Mouse (Mus musculus) liver, adult 2 months (tissue): ENCODE measurements around the gene Srpx2. TPM values are rescaled to one million over a fixed set of nuclear protein-coding genes. Genes with fewer than 3 reads are reported as not detected.

Experiments
- DNase-seq: peaks from one replicate; pipeline ENCODE4 v3.0.0-alpha.2; 2011; ENCODE audit warnings: low read depth, low spot score; ENCODE audit errors: extremely low read depth
- H3K27ac ChIP-seq: fragments of 200-500 bp; replicated peaks from 2 replicates; pipeline ENCODE4 v1.5.1; 2012; ENCODE audit warnings: low read depth, mild to moderate bottlenecking, control low read depth, inconsistent platforms, low read length; ENCODE audit not compliant: insufficient read depth
- H3K27me3 ChIP-seq: fragments of 200-500 bp; 2 replicates; pipeline ENCODE4 v1.6.1; 2012; ENCODE audit warnings: mild to moderate bottlenecking, moderate library complexity, low read length, inconsistent platforms; ENCODE audit not compliant: control insufficient read depth, insufficient read depth
- H3K36me3 ChIP-seq: fragments of 200-500 bp; 2 replicates; pipeline ENCODE4 v1.6.1; 2012; ENCODE audit warnings: low read length, inconsistent platforms; ENCODE audit not compliant: control insufficient read depth, insufficient read depth
- H3K4me1 ChIP-seq: fragments of 200-500 bp; 2 replicates; pipeline ENCODE4 v1.6.1; 2011; ENCODE audit warnings: low read length; ENCODE audit not compliant: control insufficient read depth, insufficient read depth
- H3K4me3 ChIP-seq: fragments of 200-500 bp; 2 replicates; pipeline ENCODE4 v1.5.1; 2011; ENCODE audit warnings: low read depth, mild to moderate bottlenecking, control low read depth, low read length, moderate library complexity; ENCODE audit not compliant: insufficient read depth
- H3K79me2 ChIP-seq: fragments of 200-500 bp; 2 replicates; pipeline ENCODE4 v1.6.1; 2012; ENCODE audit warnings: inconsistent platforms, mild to moderate bottlenecking, low read length, moderate library complexity; ENCODE audit not compliant: control insufficient read depth, insufficient read depth
- H3K9ac ChIP-seq: fragments of 200-500 bp; 2 replicates; pipeline ENCODE4 v1.6.1; 2012; ENCODE audit warnings: low read depth, mild to moderate bottlenecking, control low read depth, inconsistent platforms, low read length
- CTCF ChIP-seq: fragments of 200-500 bp; IDR thresholded peaks from 2 replicates; pipeline ENCODE4 v1.5.1; 2011; ENCODE audit warnings: low read depth, low read length, control low read depth
- POLR2A ChIP-seq: fragments of 200-500 bp; IDR thresholded peaks from 2 replicates; pipeline ENCODE4 v1.6.1; 2011; ENCODE audit warnings: low read length, control low read depth; ENCODE audit not compliant: insufficient read depth; ENCODE audit errors: extremely low read depth
- WGBS: fragments of 180-500 bp; shearing (Covaris S2); methylation state at CpG from one replicate; pipeline ENCODE4 v1.1.7; 2018; 5-methylcytosine and 5-hydroxymethylcytosine counted together
- polyA plus RNA-seq: library from polyadenylated mRNA; depleted of rRNA; stranded (reverse); fragments of >200 nt; gene quantifications from 2 replicates; pipeline ENCODE4 v1.2.3, GENCODE M21; 2012; rRNA removed
- total RNA-seq: library from RNA; depleted of rRNA; stranded (reverse); fragments of >200 nt; gene quantifications from 2 replicates; pipeline ENCODE4 v1.2.3, GENCODE M21; 2014; rRNA removed

The Srpx2 gene
- total and polyA plus RNA-seq, 2 experiments = 1.2 to 1.4 TPM

- Histone ChIP-seq H3K9ac (no peak overlapping the region), H3K79me2 (no peaks in the 10 kb centered on the region), H3K27ac (no peak overlapping the region), H3K4me1 (no peaks in the 10 kb centered on the region), H3K27me3 (no peaks in the 10 kb centered on the region), H3K4me3 (no peak overlapping the region), H3K36me3 (no peaks in the 10 kb centered on the region)
- no peak for TF ChIP-seq CTCF
- DNase-seq = no peak
- 43% methylated on average over 1 of the region's 1 CpGs for WGBS
Measured at GRCm38 (mm10) chrX:133939561-133939960, 31.3 kb downstream of the Srpx2 start.

DNA sequence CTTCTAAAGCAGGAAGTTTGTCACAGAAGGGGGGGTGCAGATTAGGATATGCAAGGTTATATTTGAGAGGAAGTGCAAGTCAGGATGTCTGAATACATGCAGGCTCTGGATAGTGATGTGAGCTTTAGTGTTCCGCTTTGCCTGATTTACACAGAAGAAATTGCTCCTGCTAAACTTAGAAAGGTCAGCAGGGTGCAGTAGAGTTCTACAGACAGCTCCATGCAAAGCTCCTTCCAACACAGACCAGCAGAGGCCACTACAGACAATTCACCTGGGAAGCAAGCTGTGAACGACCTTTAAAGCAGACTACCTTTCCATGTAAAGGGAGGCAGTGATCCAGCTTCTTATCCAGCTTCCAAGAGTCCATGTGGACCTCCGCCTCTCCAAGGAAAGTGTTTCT, 39.2 kb downstream of the Srpx2 start:
- peak; percentile 57 for DNase-seq
- Histone ChIP-seq H3K27me3 (no peaks in the 10 kb centered on the region), H3K4me1 (no peaks in the 10 kb centered on the region), H3K27ac (no peak overlapping the region), H3K9ac (no peak overlapping the region), H3K36me3 (no peaks in the 10 kb centered on the region; the same call in 1 of the 2 replicates), H3K4me3 (no peak overlapping the region), H3K79me2 (no peaks in the 10 kb centered on the region)
- TF ChIP-seq POLR2A (no peak), CTCF (peak; percentile 69)
- 31% methylated on average over 3 of the region's 3 CpGs for WGBS

GRCm38 (mm10) chrX:133954661-133955060, 46.4 kb downstream of the Srpx2 start:
- 59% methylated on average over 7 of the region's 7 CpGs for WGBS

GRCm38 (mm10) chrX:133960617-133961016, 52.4 kb downstream of the Srpx2 start:
- Histone ChIP-seq H3K27me3 (no peaks in the 10 kb centered on the region), H3K4me1 (no peaks in the 10 kb centered on the region), H3K79me2 (no peaks in the 10 kb centered on the region), H3K36me3 (no peaks in the 10 kb centered on the region), H3K9ac (no peak overlapping the region), H3K27ac (no peak overlapping the region), H3K4me3 (no peak overlapping the region)
- no peak for DNase-seq
- TF ChIP-seq POLR2A = no peak
- TF ChIP-seq CTCF = no peak
- WGBS = 69% methylated on average over 2 of the region's 2 CpGs

More at GRCm38 (mm10) chrX:133954661-133955060, 46.4 kb downstream of the Srpx2 start:
- Histone ChIP-seq H3K36me3 (no peaks in the 10 kb centered on the region), H3K79me2 (no peaks in the 10 kb centered on the region), H3K9ac (no peak overlapping the region), H3K27ac (no peak overlapping the region), H3K4me1 (no peaks in the 10 kb centered on the region), H3K27me3 (no peaks in the 10 kb centered on the region), H3K4me3 (no peak overlapping the region)
- no peak for DNase-seq
- no peak for TF ChIP-seq CTCF

DNA sequence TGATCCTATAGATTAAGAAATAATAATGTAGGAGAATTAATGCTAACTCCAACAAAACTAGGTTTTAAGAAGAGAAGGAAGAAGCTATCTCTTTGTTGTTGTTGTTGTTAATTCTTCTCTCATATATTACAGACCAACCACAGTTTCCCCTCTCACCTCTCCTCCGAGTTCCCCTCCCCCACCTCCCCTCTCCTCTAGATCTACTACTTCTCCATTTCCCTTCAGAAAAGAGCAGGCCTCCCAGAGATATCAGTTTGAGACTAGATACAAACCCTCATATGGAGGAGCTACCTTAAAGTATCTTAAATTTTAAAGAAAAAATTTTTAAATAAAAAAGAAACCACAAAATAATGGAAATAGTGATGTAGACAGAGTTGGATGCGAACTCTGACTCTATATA, 56.4 kb downstream of the Srpx2 start:
- H3K4me1 ChIP-seq = no peaks in the 10 kb centered on the region
- DNase-seq = no peak
- H3K9ac ChIP-seq = no peak overlapping the region
- no peaks in the 10 kb centered on the region for H3K27me3 ChIP-seq
- no peaks in the 10 kb centered on the region for H3K79me2 ChIP-seq
- no peak for TF ChIP-seq CTCF
- no peak for TF ChIP-seq POLR2A
- H3K27ac ChIP-seq = no peak overlapping the region
- 71% methylated on average over 2 of the region's 2 CpGs for WGBS
- no peaks in the 10 kb centered on the region for H3K36me3 ChIP-seq
- no peak overlapping the region for H3K4me3 ChIP-seq

GRCm38 (mm10) chrX:133981231-133982002, 73.2 kb downstream of the Srpx2 start, which contains the start of gene Sytl4:
TSS of gene Sytl4 (minus strand) at chrX:133981812.
- peak; percentile 27 for DNase-seq
- WGBS = 1% methylated on average over 29 of the region's 29 CpGs
- H3K79me2 ChIP-seq = no peaks in the 10 kb centered on the region
- H3K27me3 ChIP-seq = no peaks in the 10 kb centered on the region
- no peaks in the 10 kb centered on the region for H3K36me3 ChIP-seq
- no peaks in the 10 kb centered on the region for H3K4me1 ChIP-seq
- H3K4me3 ChIP-seq = peak within 1 kb of the TSS; percentile 98
- no peak within 1 kb of the TSS for H3K27ac ChIP-seq
- peak within 1 kb of the TSS; percentile 70 for H3K9ac ChIP-seq
- no peak for TF ChIP-seq CTCF
- no peak for TF ChIP-seq POLR2A

Other genes with a start within 250 kb of the Srpx2 start
- under 0.01 TPM in 2 replicates for gene Pcdh19, start 219.4 kb upstream of the Srpx2 start, total RNA-seq
- not detected in 2 replicates for gene Pcdh19, start 219.4 kb upstream of the Srpx2 start, polyA plus RNA-seq
- not detected in 2 replicates for gene Tnmd, start 57.4 kb upstream of the Srpx2 start, total RNA-seq
- not detected in 2 replicates for gene Tnmd, start 57.4 kb upstream of the Srpx2 start, polyA plus RNA-seq
- gene Tspan6, start 10.0 kb upstream of the Srpx2 start, total RNA-seq = 0.65 and 1.1 TPM in 2 replicates
- gene Tspan6, start 10.0 kb upstream of the Srpx2 start, polyA plus RNA-seq = 0.15 and 0.20 TPM in 2 replicates
- 2.3 and 2.5 TPM in 2 replicates for gene Sytl4, start 73.4 kb downstream of the Srpx2 start, total RNA-seq
- gene Sytl4, start 73.4 kb downstream of the Srpx2 start, polyA plus RNA-seq = 0.54 and 0.71 TPM in 2 replicates
- 8.1 and 8.9 TPM in 2 replicates for gene Cstf2, start 150.8 kb downstream of the Srpx2 start, total RNA-seq
- gene Cstf2, start 150.8 kb downstream of the Srpx2 start, polyA plus RNA-seq = 7.5 and 8.1 TPM in 2 replicates